Mouse (Mus musculus) limb, embryonic 13.5 days (tissue): Measurements from ENCODE around the gene Olfr1294. TPM values are rescaled to one million over a fixed set of nuclear protein-coding genes. Genes with fewer than 3 reads are reported as not detected.

Experiments used
- ATAC-seq: fragments of 200-750 bp; cut with Nextera tagmentation; 2 replicates; pipeline ENCODE4 v1.8.0; 2017; ENCODE audit warnings: low read depth, moderate number of reproducible peaks, moderate TSS enrichment; ENCODE audit not compliant: low FRiP score
- H3K27ac ChIP-seq: fragments of 300-500 bp; sonication (generic); 2 replicates; pipeline ENCODE4 v1.5.1; 2015; ENCODE audit warnings: inconsistent platforms, mild to moderate bottlenecking, moderate library complexity
- H3K27me3 ChIP-seq: fragments of 300-500 bp; sonication (generic); 2 replicates; pipeline ENCODE4 v1.6.1; 2015; ENCODE audit warnings: mild to moderate bottlenecking, inconsistent platforms
- H3K36me3 ChIP-seq: fragments of 300-500 bp; sonication (generic); 2 replicates; pipeline ENCODE4 v1.6.1; 2015; ENCODE audit warnings: inconsistent platforms, mild to moderate bottlenecking, moderate library complexity
- H3K4me1 ChIP-seq: fragments of 300-500 bp; sonication (generic); 2 replicates; pipeline ENCODE4 v1.6.1; 2015; ENCODE audit warnings: inconsistent platforms
- H3K4me2 ChIP-seq: fragments of 300-500 bp; sonication (generic); replicated peaks from 2 replicates; pipeline ENCODE4 v1.6.1; 2015; ENCODE audit warnings: inconsistent platforms, mild to moderate bottlenecking, moderate library complexity
- H3K4me3 ChIP-seq: fragments of 300-500 bp; sonication (generic); 2 replicates; pipeline ENCODE4 v1.5.1; 2015; ENCODE audit warnings: moderate library complexity, mild to moderate bottlenecking, inconsistent platforms
- H3K9ac ChIP-seq: fragments of 300-500 bp; sonication (generic); 2 replicates; pipeline ENCODE4 v1.6.1; 2015; ENCODE audit warnings: mild to moderate bottlenecking, inconsistent platforms
- H3K9me3 ChIP-seq: fragments of 300-500 bp; sonication (generic); 2 replicates; pipeline ENCODE4 v1.6.1; 2016; ENCODE audit warnings: inconsistent platforms
- WGBS: fragments of 180-500 bp; shearing (Covaris S2); methylation state at CpG from one replicate; pipeline ENCODE4 v1.1.7; 2015; 5-methylcytosine and 5-hydroxymethylcytosine counted together
- polyA plus RNA-seq: library from polyadenylated mRNA; unstranded; fragments of >200 nt; fragmentation: Nextera tagmentation; extraction: Ambion mirVana; gene quantifications from 2 replicates; pipeline ENCODE4 v1.2.1, GENCODE M21; 2015

Olfr1294 gene
- polyA plus RNA-seq = not detected in 2 replicates

DNA sequence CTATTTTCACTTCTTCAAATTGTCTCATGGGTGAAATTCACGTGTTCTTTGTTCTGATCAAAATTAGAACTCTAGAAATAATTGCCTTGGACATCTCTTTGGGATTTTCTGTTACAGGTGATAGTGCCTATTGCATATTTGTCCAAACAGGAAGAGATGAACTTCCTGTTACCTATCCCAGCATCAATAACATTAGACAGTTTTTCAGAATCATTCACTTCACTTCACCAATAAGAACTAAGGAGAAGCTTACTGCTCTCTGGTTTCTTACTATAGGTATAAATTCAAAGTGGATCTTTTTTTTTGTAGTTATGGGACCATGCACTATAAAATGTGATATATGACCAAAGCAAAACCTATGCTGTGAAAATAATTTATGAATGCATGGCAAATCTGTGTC is at the start of gene Olfr1294:
Gene Olfr1294 (minus strand): TSS at position 101 of the 400 bp plus-strand sequence.
- no peaks in the 10 kb centered on the region for H3K27me3 ChIP-seq
- ATAC-seq = no peak
- WGBS = 51% methylated on average over 1 of the region's 1 CpGs
- no peak within 1 kb of the TSS for H3K4me3 ChIP-seq
- no peaks in the 10 kb centered on the region for H3K9me3 ChIP-seq
- H3K36me3 ChIP-seq = no peaks in the 10 kb centered on the region
- no peak within 1 kb of the TSS for H3K4me2 ChIP-seq
- no peak within 1 kb of the TSS for H3K9ac ChIP-seq
- no peaks in the 10 kb centered on the region for H3K4me1 ChIP-seq
- no peak within 1 kb of the TSS for H3K27ac ChIP-seq

DNA sequence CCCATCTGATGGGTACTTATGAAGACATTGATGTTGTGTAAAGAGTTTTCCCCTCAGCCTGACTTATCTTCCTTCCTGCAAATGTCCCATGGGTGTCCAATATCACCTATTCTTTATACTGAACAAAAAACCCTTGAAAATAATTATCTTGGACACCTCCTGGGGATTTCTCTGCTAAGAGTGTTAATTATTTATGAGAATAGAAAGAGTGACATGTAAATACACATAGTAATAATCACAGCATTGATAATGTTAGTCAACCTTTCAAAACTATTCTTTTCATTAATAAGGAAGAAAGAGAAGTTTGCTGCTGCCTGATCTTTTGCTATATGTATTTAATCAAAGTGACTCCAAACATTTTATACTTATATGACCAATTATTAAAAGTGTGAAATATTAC is 29.5 kb upstream of the Olfr1294 start, which contains the start of gene Olfr1295:
Gene Olfr1295 (minus strand): TSS at position 101 of the 400 bp plus-strand sequence.
- H3K4me2 ChIP-seq = no peak within 1 kb of the TSS
- no peak for ATAC-seq
- no peak within 1 kb of the TSS for H3K27ac ChIP-seq
- H3K9ac ChIP-seq = no peak within 1 kb of the TSS
- H3K4me3 ChIP-seq = no peak within 1 kb of the TSS
- H3K27me3 ChIP-seq = no peaks in the 10 kb centered on the region
- no peaks in the 10 kb centered on the region for H3K4me1 ChIP-seq
- H3K36me3 ChIP-seq = no peaks in the 10 kb centered on the region
- no peaks in the 10 kb centered on the region for H3K9me3 ChIP-seq

DNA sequence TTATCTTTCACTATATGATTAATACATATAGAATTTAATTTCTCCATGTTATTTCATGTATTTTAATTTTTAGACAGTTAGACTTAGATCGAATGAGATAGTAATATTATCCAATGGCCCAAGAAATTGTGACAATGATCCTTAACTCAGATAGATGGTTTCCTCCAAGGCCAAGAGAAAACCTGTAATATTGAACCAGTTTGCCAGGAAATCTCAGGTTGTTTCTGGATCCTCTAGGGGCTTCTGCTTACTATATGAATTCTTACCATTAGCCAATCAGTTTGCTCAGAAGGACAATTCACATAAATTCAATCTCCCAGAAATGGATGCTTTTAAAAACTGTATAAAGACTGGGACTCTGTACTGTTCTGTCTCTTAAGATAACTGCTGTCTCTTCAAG is 15.2 kb downstream of the Olfr1294 start, which contains the start of gene Olfr1293-ps:
Gene Olfr1293-ps (plus strand): TSS at position 301 of the 400 bp plus-strand sequence.
- no peak within 1 kb of the TSS for H3K9ac ChIP-seq
- WGBS = 84% methylated on average over 1 of the region's 1 CpGs
- no peak for ATAC-seq
- no peak within 1 kb of the TSS for H3K27ac ChIP-seq
- no peak within 1 kb of the TSS for H3K4me3 ChIP-seq
- H3K36me3 ChIP-seq = no peaks in the 10 kb centered on the region
- H3K4me2 ChIP-seq = no peak within 1 kb of the TSS
- no peaks in the 10 kb centered on the region for H3K4me1 ChIP-seq
- H3K9me3 ChIP-seq = peaks cover 8% of the 10 kb centered on the region; the same call in 1 of the 2 replicates
- no peaks in the 10 kb centered on the region for H3K27me3 ChIP-seq

DNA sequence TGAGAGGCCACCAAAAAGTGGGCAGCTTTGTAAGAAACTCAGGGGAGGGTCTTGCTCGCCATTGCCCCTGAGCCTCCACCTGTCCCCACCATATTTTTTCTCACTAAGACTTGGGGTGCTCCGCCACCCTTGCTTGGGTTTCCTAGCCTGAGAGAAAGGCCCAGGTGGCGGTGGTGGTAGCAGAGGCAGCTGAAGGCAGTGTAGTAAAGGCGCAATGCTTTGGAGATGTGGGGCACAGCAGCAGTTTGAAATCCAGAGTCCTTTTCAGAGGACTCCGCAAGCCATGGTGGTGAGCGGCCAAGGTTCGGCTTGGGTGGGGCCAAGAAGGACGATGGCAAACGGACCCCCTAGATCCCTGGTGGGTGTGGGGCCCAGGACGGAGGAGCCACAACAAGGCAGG is 22.6 kb downstream of the Olfr1294 start:
- ATAC-seq = no peak
- WGBS = 88% methylated on average over 10 of the region's 10 CpGs
- H3K4me1 ChIP-seq = no peaks in the 10 kb centered on the region
- H3K27me3 ChIP-seq = no peaks in the 10 kb centered on the region
- peaks cover 12% of the 10 kb centered on the region; the same call in 1 of the 2 replicates for H3K9me3 ChIP-seq
- no peaks in the 10 kb centered on the region for H3K36me3 ChIP-seq
- no peak overlapping the region for H3K4me2 ChIP-seq
- no peak overlapping the region for H3K9ac ChIP-seq
- no peak overlapping the region for H3K4me3 ChIP-seq
- no peak overlapping the region for H3K27ac ChIP-seq

DNA sequence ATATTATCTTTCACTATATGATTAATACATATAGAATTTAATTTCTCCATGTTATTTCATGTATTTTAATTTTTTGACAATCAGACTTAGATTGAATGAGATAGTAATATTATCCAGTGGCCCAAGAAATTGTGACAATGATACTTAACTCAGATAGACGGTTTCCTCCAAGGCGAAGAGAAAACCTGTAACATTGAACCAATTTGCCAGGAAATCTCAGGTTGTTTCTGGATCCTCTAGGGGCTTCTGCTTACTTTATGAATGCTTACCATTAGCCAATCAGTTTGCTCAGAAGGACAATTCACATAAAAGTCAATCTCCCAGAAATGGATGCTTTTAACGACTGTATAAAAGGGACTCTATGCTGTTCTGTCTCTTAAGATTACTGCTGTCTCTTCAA is 43.2 kb downstream of the Olfr1294 start, which contains the start of gene Olfr1291-ps1:
Gene Olfr1291-ps1 (plus strand): TSS at position 301 of the 400 bp plus-strand sequence.
- H3K4me1 ChIP-seq = no peaks in the 10 kb centered on the region
- H3K9me3 ChIP-seq = no peaks in the 10 kb centered on the region
- no peak within 1 kb of the TSS for H3K27ac ChIP-seq
- ATAC-seq = no peak
- H3K9ac ChIP-seq = no peak within 1 kb of the TSS
- no peak within 1 kb of the TSS for H3K4me3 ChIP-seq
- no peaks in the 10 kb centered on the region for H3K36me3 ChIP-seq
- WGBS = 85% methylated on average over 3 of the region's 3 CpGs
- no peaks in the 10 kb centered on the region for H3K27me3 ChIP-seq
- no peak within 1 kb of the TSS for H3K4me2 ChIP-seq

DNA sequence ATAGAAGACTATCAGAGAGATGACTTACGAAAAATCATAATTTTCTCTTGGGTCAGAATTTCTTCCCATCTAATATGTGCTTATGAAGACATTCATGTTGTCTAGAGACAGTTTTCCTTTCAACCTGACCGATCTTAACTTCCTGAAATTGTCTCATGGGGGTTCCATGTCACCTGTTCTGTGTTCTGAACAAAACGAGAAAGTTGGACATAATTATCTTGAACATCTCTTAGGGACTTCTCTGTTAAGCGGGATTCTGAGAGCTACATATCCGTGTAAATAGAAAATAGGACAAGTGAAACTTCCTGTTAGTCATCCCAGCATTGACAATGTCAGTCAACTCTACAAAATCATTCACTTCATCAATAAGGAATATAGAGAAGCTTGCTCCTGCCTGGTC is 46.4 kb downstream of the Olfr1294 start, which contains the start of gene Olfr1290:
Gene Olfr1290 (minus strand): TSS at position 101 of the 400 bp plus-strand sequence.
- 75% methylated on average over 5 of the region's 5 CpGs for WGBS
- Histone ChIP-seq H3K9ac (no peak within 1 kb of the TSS), H3K4me1 (no peaks in the 10 kb centered on the region), H3K4me3 (no peak within 1 kb of the TSS), H3K36me3 (no peaks in the 10 kb centered on the region), H3K27me3 (no peaks in the 10 kb centered on the region), H3K9me3 (no peaks in the 10 kb centered on the region), H3K27ac (no peak within 1 kb of the TSS), H3K4me2 (no peak within 1 kb of the TSS)
- no peak for ATAC-seq

Other genes starting within 250 kb of the Olfr1294 start
- gene Olfr1279, start 239.7 kb downstream of the Olfr1294 start, polyA plus RNA-seq = not detected in 2 replicates
- gene Olfr1280, start 226.3 kb downstream of the Olfr1294 start, polyA plus RNA-seq = not detected in 2 replicates
- gene Olfr1281, start 213.8 kb downstream of the Olfr1294 start, polyA plus RNA-seq = not detected in 2 replicates
- gene Olfr1282, start 204.2 kb downstream of the Olfr1294 start, polyA plus RNA-seq = not detected in 2 replicates
- not detected in 2 replicates for gene Olfr1283, start 173.5 kb downstream of the Olfr1294 start, polyA plus RNA-seq
- not detected in 2 replicates for gene Olfr1284, start 164.8 kb downstream of the Olfr1294 start, polyA plus RNA-seq
- not detected in 2 replicates for gene Olfr1286, start 117.2 kb downstream of the Olfr1294 start, polyA plus RNA-seq
- not detected in 2 replicates for gene Olfr1287, start 91.1 kb downstream of the Olfr1294 start, polyA plus RNA-seq
- gene Olfr1288, start 66.2 kb downstream of the Olfr1294 start, polyA plus RNA-seq = not detected in 2 replicates
- gene Olfr1289, start 59.5 kb downstream of the Olfr1294 start, polyA plus RNA-seq = not detected in 2 replicates
- not detected in 2 replicates for gene Olfr1290, start 46.5 kb downstream of the Olfr1294 start, polyA plus RNA-seq
- gene Olfr1291-ps1, start 43.1 kb downstream of the Olfr1294 start, polyA plus RNA-seq = not detected in 2 replicates
- gene Olfr1293-ps, start 15.1 kb downstream of the Olfr1294 start, polyA plus RNA-seq = not detected in 2 replicates
- gene Olfr1295, start 29.4 kb upstream of the Olfr1294 start, polyA plus RNA-seq = not detected in 2 replicates
- gene Olfr1297, start 86.2 kb upstream of the Olfr1294 start, polyA plus RNA-seq = not detected in 2 replicates
- not detected in 2 replicates for gene Olfr1298, start 108.9 kb upstream of the Olfr1294 start, polyA plus RNA-seq
- gene Olfr1299, start 121.1 kb upstream of the Olfr1294 start, polyA plus RNA-seq = not detected in 2 replicates
- gene Olfr1301, start 210.7 kb upstream of the Olfr1294 start, polyA plus RNA-seq = not detected in 2 replicates
- gene Olfr1302, start 237.1 kb upstream of the Olfr1294 start, polyA plus RNA-seq = not detected in 2 replicates